Mouse (Mus musculus): ENCODE measurements around the gene AL732309.1. TPM values are rescaled to one million over a fixed set of nuclear protein-coding genes. Genes with fewer than 3 reads are reported as not detected.
"Not testable (repeated sequence)": the region's sequence is repeated elsewhere in the genome, so short reads cannot be mapped to it uniquely, and the experiment has no call there.

AL732309.1 gene
- polyA plus RNA-seq, 1 experiment from 2014 or later, result 9.0 TPM

DNA sequence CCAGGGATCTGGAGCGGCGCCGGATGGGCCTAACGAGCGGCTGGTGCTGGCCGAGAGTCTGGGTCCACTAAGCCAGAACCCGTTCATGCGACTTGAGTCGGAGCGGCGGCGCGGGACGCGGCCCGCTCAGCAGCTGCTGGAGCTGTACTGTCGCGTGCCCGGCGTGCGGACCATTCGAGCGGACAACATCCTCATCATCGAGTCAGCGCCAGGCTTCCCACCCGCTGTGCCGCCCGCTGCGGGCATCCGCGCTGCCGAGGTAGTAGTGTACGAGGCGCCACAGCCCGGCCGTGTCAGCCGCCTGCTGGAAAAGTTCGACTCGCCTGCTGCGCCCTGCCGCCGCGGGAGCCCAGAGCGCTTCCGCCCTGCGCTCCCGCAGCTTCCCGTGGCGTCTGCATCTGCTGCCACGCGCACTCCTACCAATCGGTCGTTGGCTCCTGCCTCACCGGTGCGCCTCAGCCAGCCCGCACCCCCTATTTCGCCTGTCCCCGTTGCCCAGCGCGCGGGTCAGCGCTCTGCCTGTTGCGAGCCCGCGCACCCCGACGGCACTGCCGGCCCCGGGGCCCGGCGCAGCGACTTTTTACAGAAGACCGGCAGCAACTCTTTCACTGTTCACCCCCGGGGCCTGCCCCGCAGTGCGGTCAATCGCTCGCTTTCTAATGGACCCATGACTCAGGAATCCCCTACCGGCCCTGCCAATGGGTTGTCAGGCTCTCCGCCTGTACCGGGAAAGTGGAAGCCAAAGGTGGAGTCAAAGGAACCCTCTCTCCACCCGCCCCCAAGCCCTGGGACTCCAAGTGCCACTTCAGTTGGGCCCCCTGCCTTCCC lies 16.3 kb upstream of the AL732309.1 start:
- under 1% methylated on average over 79 of the region's 82 CpGs for WGBS
- peak overlapping the region; percentile 74 for H3K9ac ChIP-seq (replicated peaks; ENCODE audit: low read depth, low read length)
- peak; percentile 32 for ATAC-seq
- H3K4me1 ChIP-seq (replicated peaks; ENCODE audit: control insufficient read depth, insufficient read depth, low read length), result peaks cover 50% of the 10 kb centered on the region
- H3K9me3 ChIP-seq (ENCODE audit: control insufficient read depth, low read length), result no peaks in the 10 kb centered on the region
- no peaks in the 10 kb centered on the region for H3K36me3 ChIP-seq (ENCODE audit: control insufficient read depth, insufficient read depth)
- H3K27ac ChIP-seq (ENCODE audit: low read length), result peak overlapping the region; percentile 48
- peak overlapping the region; percentile 99 for H3K4me2 ChIP-seq (ENCODE audit: low read length)
- H3K27me3 ChIP-seq (replicated peaks; ENCODE audit: control insufficient read depth, insufficient read depth, low read length), result no peaks in the 10 kb centered on the region; the same call in 1 of the 2 replicates
- H3K4me3 ChIP-seq (replicated peaks; ENCODE audit: low read length), result peak overlapping the region; percentile 67

DNA sequence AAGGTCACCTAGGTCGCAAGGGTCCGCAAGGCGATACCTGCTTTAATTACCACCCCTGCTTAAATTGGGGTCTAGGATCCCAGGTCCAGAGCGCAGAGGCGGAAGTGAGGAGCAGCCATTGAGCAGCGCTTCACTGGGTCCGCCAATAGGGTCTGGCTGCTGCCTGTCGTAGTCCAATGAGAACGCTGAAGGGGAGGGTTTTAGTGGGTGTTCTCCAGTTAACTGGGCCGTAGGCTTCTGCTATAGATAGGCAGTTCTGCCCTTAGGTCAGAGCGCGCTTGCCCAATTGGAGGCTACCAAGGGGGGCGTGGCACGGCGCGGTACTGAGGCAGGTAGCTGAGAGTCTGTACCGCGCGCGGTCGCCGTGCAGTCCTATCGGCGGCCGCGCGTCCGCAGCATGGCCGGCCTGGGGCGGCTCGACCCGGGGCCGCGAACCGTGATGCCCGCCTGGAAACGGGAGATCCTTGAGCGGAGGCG lies 15.7 kb upstream of the AL732309.1 start, which contains the start of gene Tprn:
Gene Tprn (plus strand): TSS at position 328 of the 477 bp plus-strand sequence.
- Histone ChIP-seq H3K9ac (replicated peaks; ENCODE audit: low read depth, low read length) (peak within 1 kb of the TSS; percentile 74), H3K4me1 (replicated peaks; ENCODE audit: control insufficient read depth, insufficient read depth, low read length) (peaks cover 47% of the 10 kb centered on the region), H3K36me3 (ENCODE audit: control insufficient read depth, insufficient read depth) (no peaks in the 10 kb centered on the region), H3K27ac (ENCODE audit: low read length) (peak within 1 kb of the TSS; percentile 70), H3K27me3 (replicated peaks; ENCODE audit: control insufficient read depth, insufficient read depth, low read length) (no peaks in the 10 kb centered on the region; the same call in 1 of the 2 replicates), H3K9me3 (ENCODE audit: control insufficient read depth, low read length) (no peaks in the 10 kb centered on the region), H3K4me3 (replicated peaks; ENCODE audit: low read length) (peak within 1 kb of the TSS; percentile 67), H3K4me2 (ENCODE audit: low read length) (peak within 1 kb of the TSS; percentile 99)
- WGBS, result under 1% methylated on average over 39 of the region's 39 CpGs
- ATAC-seq, result peak; percentile 99

DNA sequence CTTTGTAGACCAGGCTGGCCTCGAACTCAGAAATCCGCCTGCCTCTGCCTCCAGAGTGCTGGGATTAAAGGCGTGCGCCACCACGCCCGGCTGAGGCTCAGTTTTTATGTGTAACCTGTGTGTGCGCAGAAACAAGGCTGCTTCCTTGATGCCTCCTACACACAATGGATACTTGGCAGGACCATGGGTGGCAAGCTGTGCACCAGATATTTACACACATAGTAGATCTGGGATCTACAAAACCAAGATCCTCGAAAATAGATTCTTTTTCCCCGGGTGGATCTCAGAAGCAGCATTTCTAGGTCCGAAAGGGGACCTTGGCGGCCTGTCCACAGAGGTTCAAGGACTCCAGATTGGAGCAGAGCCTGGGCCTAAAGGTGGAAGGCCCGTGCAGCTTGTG lies 15.2 kb upstream of the AL732309.1 start:
- no peaks in the 10 kb centered on the region for H3K9me3 ChIP-seq (ENCODE audit: control insufficient read depth, low read length)
- H3K36me3 ChIP-seq (ENCODE audit: control insufficient read depth, insufficient read depth), result no peaks in the 10 kb centered on the region
- peak overlapping the region; percentile 62 for H3K9ac ChIP-seq (replicated peaks; ENCODE audit: low read depth, low read length)
- 48% methylated on average over 12 of the region's 12 CpGs for WGBS
- H3K4me3 ChIP-seq (replicated peaks; ENCODE audit: low read length), result peak overlapping the region; percentile 67
- H3K27me3 ChIP-seq (replicated peaks; ENCODE audit: control insufficient read depth, insufficient read depth, low read length), result no peaks in the 10 kb centered on the region; the same call in 1 of the 2 replicates
- H3K4me2 ChIP-seq (ENCODE audit: low read length), result peak overlapping the region; percentile 99
- H3K27ac ChIP-seq (ENCODE audit: low read length), result peak overlapping the region; percentile 70
- ATAC-seq, result 0 out of 2 replicates have a peak, but pooled peaks have one; percentile 1
- peaks cover 46% of the 10 kb centered on the region for H3K4me1 ChIP-seq (replicated peaks; ENCODE audit: control insufficient read depth, insufficient read depth, low read length)

DNA sequence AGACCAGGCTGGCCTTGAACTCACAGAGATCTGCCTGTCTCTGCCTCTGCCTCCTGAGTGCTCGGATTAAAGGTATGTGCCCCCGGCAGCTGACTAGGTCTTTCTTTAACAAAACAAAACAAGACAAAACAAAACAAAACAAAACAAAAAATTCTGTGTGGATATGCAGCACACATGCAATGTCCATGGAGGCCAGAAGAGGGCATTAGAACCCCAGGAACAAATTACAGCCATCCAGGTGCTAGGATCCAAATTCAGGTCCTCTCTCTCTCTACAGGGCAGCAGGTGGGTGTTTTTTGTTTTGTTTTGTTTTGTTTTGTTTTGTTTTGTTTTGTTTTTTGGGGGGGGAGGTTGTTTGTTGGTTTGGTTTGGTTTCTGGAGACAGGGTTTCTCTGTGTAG lies 12.2 kb upstream of the AL732309.1 start:
- ATAC-seq, result no peak
- WGBS, result 50% methylated on average over 2 of the region's 2 CpGs
- H3K27me3 ChIP-seq (replicated peaks; ENCODE audit: control insufficient read depth, insufficient read depth, low read length), result no peaks in the 10 kb centered on the region; the same call in 1 of the 2 replicates
- H3K4me1 ChIP-seq (replicated peaks; ENCODE audit: control insufficient read depth, insufficient read depth, low read length), result peaks cover 34% of the 10 kb centered on the region
- H3K9ac ChIP-seq (replicated peaks; ENCODE audit: low read depth, low read length), result no peak overlapping the region
- H3K27ac ChIP-seq (ENCODE audit: low read length), result no peak overlapping the region
- H3K9me3 ChIP-seq (ENCODE audit: control insufficient read depth, low read length), result no peaks in the 10 kb centered on the region
- no peak overlapping the region for H3K4me2 ChIP-seq (ENCODE audit: low read length)
- no peak overlapping the region for H3K4me3 ChIP-seq (replicated peaks; ENCODE audit: low read length)
- H3K36me3 ChIP-seq (ENCODE audit: control insufficient read depth, insufficient read depth), result no peaks in the 10 kb centered on the region

DNA sequence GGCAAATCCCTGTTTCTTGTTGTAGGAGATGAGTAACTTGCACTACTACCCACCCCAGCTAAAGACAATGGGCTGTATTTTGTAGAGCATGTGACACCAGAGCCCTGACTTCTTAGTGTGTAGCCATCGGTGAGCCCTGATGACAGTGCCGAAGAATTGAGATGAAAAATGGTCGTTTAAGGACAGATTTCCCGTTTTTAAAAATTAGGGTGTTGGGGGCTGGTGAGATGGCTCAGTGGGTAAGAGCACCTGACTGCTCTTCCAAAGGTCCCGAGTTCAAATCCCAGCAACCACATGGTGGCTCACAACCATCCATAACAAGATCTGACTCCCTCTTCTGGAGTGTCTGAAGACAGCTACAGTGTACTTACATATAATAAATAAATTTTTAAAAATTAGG lies 10.6 kb upstream of the AL732309.1 start:
- ATAC-seq, result not testable (repeated sequence)

DNA sequence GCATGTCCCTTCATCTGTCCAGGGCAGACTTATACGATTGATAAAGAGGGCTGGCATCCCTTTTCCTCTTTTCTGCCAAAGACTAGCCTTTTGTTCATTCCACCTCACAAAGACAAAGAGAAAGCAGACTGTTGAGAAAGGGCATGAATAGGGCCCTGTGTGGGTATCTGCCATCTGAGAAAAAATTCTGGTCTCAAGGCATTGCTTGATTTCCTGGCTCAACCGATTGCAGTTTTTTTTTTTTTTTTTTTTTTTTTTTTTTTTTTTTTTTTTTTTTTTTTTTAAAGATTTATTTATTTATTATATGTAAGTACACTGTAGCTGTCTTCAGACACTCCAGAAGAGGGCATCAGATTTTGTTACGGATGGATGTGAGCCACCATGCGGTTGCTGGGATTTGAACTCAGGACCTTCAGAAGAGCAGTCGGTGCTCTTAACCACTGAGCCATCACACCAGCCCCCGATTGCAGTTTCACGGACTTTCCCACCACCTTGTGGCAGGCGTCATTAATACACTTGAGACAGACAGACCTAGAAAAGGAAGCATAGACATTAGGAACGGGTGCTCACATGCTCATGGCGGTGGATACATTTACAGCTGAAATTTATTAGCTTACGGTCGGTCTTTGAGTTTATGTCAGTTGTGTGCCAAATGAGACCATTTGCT lies 9.9 kb upstream of the AL732309.1 start:
- 60% methylated on average over 11 of the region's 12 CpGs for WGBS
- ATAC-seq; H3K9me3 ChIP-seq (ENCODE audit: control insufficient read depth, low read length); H3K27me3 ChIP-seq (replicated peaks; ENCODE audit: control insufficient read depth, insufficient read depth, low read length); H3K36me3 ChIP-seq (ENCODE audit: control insufficient read depth, insufficient read depth); H3K27ac ChIP-seq (ENCODE audit: low read length): not testable (repeated sequence)
- Histone ChIP-seq H3K9ac (replicated peaks; ENCODE audit: low read depth, low read length) (peak overlapping the region; percentile 91), H3K4me1 (replicated peaks; ENCODE audit: control insufficient read depth, insufficient read depth, low read length) (peaks cover 21% of the 10 kb centered on the region), H3K4me2 (ENCODE audit: low read length) (peak overlapping the region; percentile 95), H3K4me3 (replicated peaks; ENCODE audit: low read length) (peak overlapping the region; percentile 97)

More for the DNA sequence above, 10.6 kb upstream of the AL732309.1 start:
- not testable (repeated sequence) for H3K9ac ChIP-seq (replicated peaks; ENCODE audit: low read depth, low read length); H3K4me2 ChIP-seq (ENCODE audit: low read length); H3K27me3 ChIP-seq (replicated peaks; ENCODE audit: control insufficient read depth, insufficient read depth, low read length); H3K9me3 ChIP-seq (ENCODE audit: control insufficient read depth, low read length); H3K27ac ChIP-seq (ENCODE audit: low read length); H3K36me3 ChIP-seq (ENCODE audit: control insufficient read depth, insufficient read depth); H3K4me3 ChIP-seq (replicated peaks; ENCODE audit: low read length)
- 87% methylated on average over 5 of the region's 5 CpGs for WGBS
- peaks cover 24% of the 10 kb centered on the region for H3K4me1 ChIP-seq (replicated peaks; ENCODE audit: control insufficient read depth, insufficient read depth, low read length)

DNA sequence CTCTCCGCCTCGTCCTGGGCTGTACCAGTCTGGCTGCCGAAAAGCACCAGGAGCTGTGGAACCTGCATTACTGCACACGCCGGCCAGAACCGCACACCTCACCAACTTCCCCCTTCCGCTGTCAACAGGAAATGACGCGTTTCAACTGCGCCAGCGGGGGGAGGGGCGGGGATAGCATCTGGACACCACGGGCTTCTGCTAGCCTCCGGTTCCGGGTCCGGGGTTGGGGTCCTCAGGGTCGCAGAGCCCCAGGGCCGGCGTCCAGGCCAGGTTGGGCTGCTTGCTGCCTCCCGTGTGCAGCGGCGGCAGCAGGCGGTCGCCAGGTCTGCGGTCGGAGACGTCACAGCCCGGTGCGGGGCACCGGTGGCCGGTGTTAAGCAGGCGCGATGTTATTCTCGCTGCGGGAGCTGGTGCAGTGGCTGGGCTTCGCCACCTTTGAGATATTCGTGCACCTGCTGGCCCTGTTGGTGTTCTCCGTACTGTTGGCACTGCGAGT lies 8.7 kb upstream of the AL732309.1 start, which contains the start of gene Tmem203:
Gene Tmem203 (plus strand): TSS at position 156 of the 496 bp plus-strand sequence.
- Histone ChIP-seq H3K4me3 (replicated peaks; ENCODE audit: low read length) (peak within 1 kb of the TSS; percentile 97), H3K36me3 (ENCODE audit: control insufficient read depth, insufficient read depth) (0 out of 2 replicates have a peak, but pooled peaks cover 3% of the 10 kb centered on the region), H3K27ac (ENCODE audit: low read length) (peak within 1 kb of the TSS; percentile 81), H3K4me2 (ENCODE audit: low read length) (peak within 1 kb of the TSS; percentile 95), H3K27me3 (replicated peaks; ENCODE audit: control insufficient read depth, insufficient read depth, low read length) (no peaks in the 10 kb centered on the region), H3K4me1 (replicated peaks; ENCODE audit: control insufficient read depth, insufficient read depth, low read length) (peaks cover 21% of the 10 kb centered on the region), H3K9ac (replicated peaks; ENCODE audit: low read depth, low read length) (peak within 1 kb of the TSS; percentile 91), H3K9me3 (ENCODE audit: control insufficient read depth, low read length) (no peaks in the 10 kb centered on the region)
- peak; percentile 92 for ATAC-seq
- WGBS, result under 1% methylated on average over 39 of the region's 39 CpGs

DNA sequence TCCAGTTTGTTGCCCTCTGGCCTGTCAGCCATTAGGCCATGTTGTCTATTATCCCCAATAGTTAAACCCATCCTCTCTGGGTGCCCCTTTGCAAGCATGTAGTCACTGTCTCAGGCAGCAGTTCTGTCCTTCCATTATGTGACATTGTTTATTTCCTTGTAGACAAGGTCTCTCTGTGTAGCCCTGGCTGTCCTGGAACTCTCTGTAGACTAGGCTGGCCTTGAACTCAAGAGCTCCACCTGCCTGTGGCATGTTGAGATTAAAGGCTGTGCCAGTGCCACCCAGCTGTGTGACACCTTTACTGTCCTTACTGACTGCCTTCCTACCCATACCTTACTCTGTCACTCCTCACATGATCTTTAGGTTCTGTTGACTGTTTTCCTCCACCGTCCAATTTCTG lies 5.7 kb upstream of the AL732309.1 start:
- Histone ChIP-seq H3K4me1 (replicated peaks; ENCODE audit: control insufficient read depth, insufficient read depth, low read length) (peaks cover 21% of the 10 kb centered on the region), H3K36me3 (ENCODE audit: control insufficient read depth, insufficient read depth) (0 out of 2 replicates have a peak, but pooled peaks cover 3% of the 10 kb centered on the region), H3K27ac (ENCODE audit: low read length) (no peak overlapping the region), H3K9me3 (ENCODE audit: control insufficient read depth, low read length) (no peaks in the 10 kb centered on the region), H3K4me2 (ENCODE audit: low read length) (no peak overlapping the region), H3K27me3 (replicated peaks; ENCODE audit: control insufficient read depth, insufficient read depth, low read length) (no peaks in the 10 kb centered on the region), H3K4me3 (replicated peaks; ENCODE audit: low read length) (no peak overlapping the region), H3K9ac (replicated peaks; ENCODE audit: low read depth, low read length) (no peak overlapping the region)
- ATAC-seq, result no peak
- WGBS, result 85% methylated on average over 1 of the region's 1 CpGs

DNA sequence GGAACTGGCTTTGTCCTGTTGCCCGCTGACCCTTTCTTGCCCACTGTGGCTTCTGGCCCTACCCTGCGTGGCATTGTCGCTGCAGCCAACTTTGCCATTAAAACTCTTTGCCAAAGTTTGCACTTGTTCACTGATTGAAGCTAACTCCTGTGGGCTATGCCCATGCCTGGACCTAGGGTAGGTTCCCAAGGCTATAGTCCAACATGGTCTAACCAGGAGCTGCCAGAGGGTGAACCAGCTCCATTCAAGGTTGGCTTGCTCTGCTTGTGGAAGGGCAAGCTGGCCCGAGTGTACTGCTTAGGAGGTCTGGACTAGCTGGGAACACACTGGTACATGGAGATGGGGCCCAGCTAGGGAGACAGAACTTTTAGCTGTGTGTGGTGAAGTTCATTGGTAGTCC lies 2.5 kb downstream of the AL732309.1 start:
- Histone ChIP-seq H3K36me3 (ENCODE audit: control insufficient read depth, insufficient read depth) (no peaks in the 10 kb centered on the region), H3K4me3 (replicated peaks; ENCODE audit: low read length) (no peak overlapping the region), H3K4me2 (ENCODE audit: low read length) (no peak overlapping the region), H3K27me3 (replicated peaks; ENCODE audit: control insufficient read depth, insufficient read depth, low read length) (no peaks in the 10 kb centered on the region), H3K4me1 (replicated peaks; ENCODE audit: control insufficient read depth, insufficient read depth, low read length) (peaks cover 30% of the 10 kb centered on the region), H3K9me3 (ENCODE audit: control insufficient read depth, low read length) (no peaks in the 10 kb centered on the region), H3K27ac (ENCODE audit: low read length) (no peak overlapping the region), H3K9ac (replicated peaks; ENCODE audit: low read depth, low read length) (no peak overlapping the region)
- 89% methylated on average over 4 of the region's 4 CpGs for WGBS
- no peak for ATAC-seq

Measured in forebrain, embryonic 16.5 days (tissue).